Mouse (Mus musculus): ENCODE results near the gene Bicra. TPM values are rescaled to one million over a fixed set of nuclear protein-coding genes. Genes with fewer than 3 reads are reported as not detected.
A peak's percentile ranks its signal among the peaks of the same experiment; 100 is the strongest.

The Bicra gene
- 1.4 and 1.9 TPM in 2 replicates for polyA plus RNA-seq (2015; fragmentation: Nextera tagmentation; extraction: Ambion mirVana)

DNA sequence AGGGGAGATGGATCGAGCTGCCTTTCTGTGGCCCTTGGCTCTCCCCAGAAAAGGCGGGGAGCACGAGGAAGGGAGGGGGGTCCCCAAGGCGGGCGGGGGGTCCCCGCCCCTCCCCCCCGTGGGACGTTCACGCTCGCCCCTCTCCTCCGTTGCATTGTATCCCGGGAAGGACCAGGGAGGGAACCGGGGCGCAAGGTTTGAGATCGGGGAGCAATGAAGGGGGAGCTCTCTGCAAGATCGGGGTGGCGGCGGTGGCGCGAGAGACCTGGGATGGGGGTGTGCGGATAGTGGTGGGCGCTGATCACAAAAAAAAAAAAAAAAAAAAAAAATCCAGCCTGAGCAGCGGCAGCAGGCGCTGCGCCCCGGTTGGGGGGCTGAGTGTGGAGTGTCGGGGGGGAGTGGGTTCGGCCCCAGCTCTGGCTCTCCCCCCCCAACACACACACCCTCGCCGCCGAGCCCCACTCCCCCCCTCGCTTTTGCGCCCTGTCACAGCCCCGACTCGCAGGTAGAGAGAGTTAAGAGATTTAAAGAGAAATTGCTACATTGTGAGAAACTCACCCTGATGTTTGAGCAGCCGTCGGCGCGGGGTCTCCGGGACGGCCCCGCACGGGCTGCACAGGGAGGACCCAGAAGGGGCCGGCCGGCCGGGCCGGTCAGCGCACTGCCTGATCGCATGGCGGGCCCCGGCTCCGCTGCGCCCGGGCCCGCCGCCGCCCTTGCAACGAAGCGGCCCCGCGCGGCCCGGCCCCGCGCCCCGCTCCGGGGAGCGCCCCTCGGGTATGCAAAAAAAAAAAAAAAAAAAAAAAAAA is at the start of gene Bicra:
Gene Bicra (minus strand): TSS at position 584 of the 809 bp plus-strand sequence.
- H3K36me3 ChIP-seq (ENCODE audit: control insufficient read depth, insufficient read depth): no peaks in the 10 kb centered on the region
- H3K9ac ChIP-seq (ENCODE audit: low read depth, low read length): peak within 1 kb of the TSS; percentile 92
- no peaks in the 10 kb centered on the region for H3K27me3 ChIP-seq (ENCODE audit: control insufficient read depth, insufficient read depth, low read depth, low read length)
- WGBS (ENCODE audit: insufficient replicate concordance): 1% methylated on average over 66 of the region's 69 CpGs
- H3K9me3 ChIP-seq (replicated peaks; ENCODE audit: control insufficient read depth, low read length): no peaks in the 10 kb centered on the region
- peak; percentile 51 for ATAC-seq (ENCODE audit: low read depth)
- H3K4me1 ChIP-seq (ENCODE audit: control insufficient read depth, low read depth, low read length): peaks cover 65% of the 10 kb centered on the region
- H3K27ac ChIP-seq (ENCODE audit: low read length): peak within 1 kb of the TSS; percentile 90
- peak within 1 kb of the TSS; percentile 95 for H3K4me2 ChIP-seq (ENCODE audit: low read depth, low read length)
- peak within 1 kb of the TSS; percentile 89 for H3K4me3 ChIP-seq (ENCODE audit: low read depth, low read length)

DNA sequence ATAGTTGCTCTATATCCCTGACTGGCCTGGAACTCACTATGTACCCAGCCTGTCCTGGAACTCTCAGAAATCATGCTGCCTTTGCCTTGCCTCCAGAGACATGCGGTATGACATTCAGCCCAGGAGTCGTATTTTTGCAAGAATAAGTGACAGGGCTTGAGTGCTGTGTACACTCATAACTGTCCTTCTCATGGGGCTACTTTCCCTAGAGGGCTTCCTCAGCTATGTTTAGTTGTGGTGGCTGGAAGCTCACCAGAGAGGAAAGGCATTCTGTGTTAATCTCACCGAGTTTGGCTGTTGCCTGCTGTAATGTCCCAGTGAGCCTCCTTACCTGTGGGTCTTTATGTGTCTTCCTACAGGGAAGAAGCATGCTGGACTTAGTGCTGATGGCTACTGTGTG is 46.9 kb upstream of the Bicra start:
- ATAC-seq (ENCODE audit: low read depth): no peak
- Histone ChIP-seq H3K27ac (ENCODE audit: low read length) (no peak overlapping the region), H3K27me3 (ENCODE audit: control insufficient read depth, insufficient read depth, low read depth, low read length) (no peaks in the 10 kb centered on the region), H3K9me3 (replicated peaks; ENCODE audit: control insufficient read depth, low read length) (no peaks in the 10 kb centered on the region), H3K4me3 (ENCODE audit: low read depth, low read length) (no peak overlapping the region), H3K9ac (ENCODE audit: low read depth, low read length) (no peak overlapping the region), H3K4me1 (ENCODE audit: control insufficient read depth, low read depth, low read length) (peaks cover 8% of the 10 kb centered on the region), H3K4me2 (ENCODE audit: low read depth, low read length) (no peak overlapping the region), H3K36me3 (ENCODE audit: control insufficient read depth, insufficient read depth) (no peaks in the 10 kb centered on the region)
- WGBS (ENCODE audit: insufficient replicate concordance): 46% methylated on average over 3 of the region's 3 CpGs

DNA sequence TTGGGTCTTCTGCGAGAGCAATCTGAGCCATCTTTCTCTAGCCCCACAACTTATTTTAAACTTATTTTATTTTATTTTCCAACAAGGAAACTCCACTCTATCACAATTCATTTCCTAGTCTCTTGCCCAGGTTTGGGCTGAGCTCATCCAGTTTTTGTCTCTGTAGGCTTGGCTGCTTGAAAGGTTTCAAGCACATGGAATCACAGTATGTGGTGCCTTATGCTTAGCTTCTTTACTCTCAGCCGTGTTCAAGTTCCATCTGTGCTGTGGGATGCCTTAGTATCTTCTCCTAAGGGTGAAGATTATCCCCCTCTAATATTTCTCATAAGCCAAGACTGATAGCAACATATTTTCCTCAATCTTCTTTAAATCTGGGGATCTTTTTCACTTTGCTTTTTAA is 39.9 kb upstream of the Bicra start:
- no peaks in the 10 kb centered on the region for H3K27me3 ChIP-seq (ENCODE audit: control insufficient read depth, insufficient read depth, low read depth, low read length)
- H3K4me2 ChIP-seq (ENCODE audit: low read depth, low read length): no peak overlapping the region
- no peaks in the 10 kb centered on the region for H3K4me1 ChIP-seq (ENCODE audit: control insufficient read depth, low read depth, low read length)
- no peak overlapping the region for H3K4me3 ChIP-seq (ENCODE audit: low read depth, low read length)
- no peak overlapping the region for H3K27ac ChIP-seq (ENCODE audit: low read length)
- ATAC-seq (ENCODE audit: low read depth): no peak
- no peak overlapping the region for H3K9ac ChIP-seq (ENCODE audit: low read depth, low read length)
- 60% methylated on average over 2 of the region's 2 CpGs for WGBS (ENCODE audit: insufficient replicate concordance)
- H3K36me3 ChIP-seq (ENCODE audit: control insufficient read depth, insufficient read depth): no peaks in the 10 kb centered on the region
- H3K9me3 ChIP-seq (replicated peaks; ENCODE audit: control insufficient read depth, low read length): no peaks in the 10 kb centered on the region

DNA sequence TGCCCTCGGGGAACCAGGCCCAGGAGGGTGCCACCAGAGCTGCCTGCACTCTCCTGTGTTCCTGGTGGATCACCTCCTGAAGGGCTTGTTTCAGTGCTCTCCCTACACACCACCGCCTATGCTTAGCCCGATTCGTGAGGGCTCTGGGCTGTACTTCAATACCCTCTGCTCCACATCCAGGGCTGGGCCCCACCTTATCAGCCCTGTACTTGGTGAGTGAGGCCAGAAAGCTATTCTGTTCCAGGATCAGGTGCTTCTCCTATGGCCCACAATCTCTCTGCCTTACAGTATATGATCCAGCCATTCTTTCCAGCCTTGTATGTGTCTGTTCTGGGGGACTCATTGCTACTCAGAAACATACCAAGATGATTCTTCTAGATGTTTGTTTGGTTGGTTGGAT is 35.6 kb upstream of the Bicra start:
- H3K4me1 ChIP-seq (ENCODE audit: control insufficient read depth, low read depth, low read length): no peaks in the 10 kb centered on the region
- H3K9ac ChIP-seq (ENCODE audit: low read depth, low read length): no peak overlapping the region
- no peak overlapping the region for H3K4me3 ChIP-seq (ENCODE audit: low read depth, low read length)
- H3K4me2 ChIP-seq (ENCODE audit: low read depth, low read length): no peak overlapping the region
- no peaks in the 10 kb centered on the region for H3K27me3 ChIP-seq (ENCODE audit: control insufficient read depth, insufficient read depth, low read depth, low read length)
- no peak for ATAC-seq (ENCODE audit: low read depth)
- WGBS (ENCODE audit: insufficient replicate concordance): 62% methylated on average over 4 of the region's 4 CpGs
- no peaks in the 10 kb centered on the region for H3K36me3 ChIP-seq (ENCODE audit: control insufficient read depth, insufficient read depth)
- no peaks in the 10 kb centered on the region for H3K9me3 ChIP-seq (replicated peaks; ENCODE audit: control insufficient read depth, low read length)
- no peak overlapping the region for H3K27ac ChIP-seq (ENCODE audit: low read length)

- no peak overlapping the region for H3K27ac ChIP-seq (ENCODE audit: low read length)
- H3K4me1 ChIP-seq (ENCODE audit: control insufficient read depth, low read depth, low read length): no peaks in the 10 kb centered on the region
- ATAC-seq (ENCODE audit: low read depth): no peak
- no peaks in the 10 kb centered on the region for H3K36me3 ChIP-seq (ENCODE audit: control insufficient read depth, insufficient read depth)
- H3K9ac ChIP-seq (ENCODE audit: low read depth, low read length): no peak overlapping the region
- no peaks in the 10 kb centered on the region for H3K9me3 ChIP-seq (replicated peaks; ENCODE audit: control insufficient read depth, low read length)
- WGBS (ENCODE audit: insufficient replicate concordance): 48% methylated on average over 4 of the region's 4 CpGs
- no peaks in the 10 kb centered on the region for H3K27me3 ChIP-seq (ENCODE audit: control insufficient read depth, insufficient read depth, low read depth, low read length)
- H3K4me3 ChIP-seq (ENCODE audit: low read depth, low read length): no peak overlapping the region
- H3K4me2 ChIP-seq (ENCODE audit: low read depth, low read length): no peak overlapping the region
These were observed 32.9 kb upstream of the Bicra start for GRCm38 (mm10) chr7:16080581-16080980.

- H3K27ac ChIP-seq (ENCODE audit: low read length): no peak overlapping the region
- no peak overlapping the region for H3K4me3 ChIP-seq (ENCODE audit: low read depth, low read length)
- H3K4me1 ChIP-seq (ENCODE audit: control insufficient read depth, low read depth, low read length): no peaks in the 10 kb centered on the region
- no peak overlapping the region for H3K9ac ChIP-seq (ENCODE audit: low read depth, low read length)
- H3K4me2 ChIP-seq (ENCODE audit: low read depth, low read length): no peak overlapping the region
- H3K36me3 ChIP-seq (ENCODE audit: control insufficient read depth, insufficient read depth): no peaks in the 10 kb centered on the region
- H3K9me3 ChIP-seq (replicated peaks; ENCODE audit: control insufficient read depth, low read length): no peaks in the 10 kb centered on the region
- ATAC-seq (ENCODE audit: low read depth): no peak
- H3K27me3 ChIP-seq (ENCODE audit: control insufficient read depth, insufficient read depth, low read depth, low read length): no peaks in the 10 kb centered on the region
- 56% methylated on average over 1 of the region's 1 CpGs for WGBS (ENCODE audit: insufficient replicate concordance)
These were observed 32.2 kb upstream of the Bicra start for GRCm38 (mm10) chr7:16079947-16080346.

GRCm38 (mm10) chr7:16071906-16072305 is 24.2 kb upstream of the Bicra start:
- Histone ChIP-seq H3K4me3 (ENCODE audit: low read depth, low read length) (no peak overlapping the region), H3K27me3 (ENCODE audit: control insufficient read depth, insufficient read depth, low read depth, low read length) (no peaks in the 10 kb centered on the region), H3K9ac (ENCODE audit: low read depth, low read length) (no peak overlapping the region), H3K4me1 (ENCODE audit: control insufficient read depth, low read depth, low read length) (peaks cover 3% of the 10 kb centered on the region; the same call in 1 of the 2 replicates), H3K36me3 (ENCODE audit: control insufficient read depth, insufficient read depth) (no peaks in the 10 kb centered on the region), H3K4me2 (ENCODE audit: low read depth, low read length) (no peak overlapping the region), H3K9me3 (replicated peaks; ENCODE audit: control insufficient read depth, low read length) (no peaks in the 10 kb centered on the region), H3K27ac (ENCODE audit: low read length) (no peak overlapping the region)
- peak; percentile 66; the same call in 1 of the 2 replicates for ATAC-seq (ENCODE audit: low read depth)
- WGBS (ENCODE audit: insufficient replicate concordance): 56% methylated on average over 6 of the region's 6 CpGs

- no peaks in the 10 kb centered on the region for H3K36me3 ChIP-seq (ENCODE audit: control insufficient read depth, insufficient read depth)
- no peaks in the 10 kb centered on the region for H3K9me3 ChIP-seq (replicated peaks; ENCODE audit: control insufficient read depth, low read length)
- no peaks in the 10 kb centered on the region for H3K27me3 ChIP-seq (ENCODE audit: control insufficient read depth, insufficient read depth, low read depth, low read length)
- H3K27ac ChIP-seq (ENCODE audit: low read length): no peak overlapping the region
- no peak overlapping the region for H3K4me3 ChIP-seq (ENCODE audit: low read depth, low read length)
- ATAC-seq (ENCODE audit: low read depth): no peak
- peaks cover 3% of the 10 kb centered on the region; the same call in 1 of the 2 replicates for H3K4me1 ChIP-seq (ENCODE audit: control insufficient read depth, low read depth, low read length)
- H3K9ac ChIP-seq (ENCODE audit: low read depth, low read length): no peak overlapping the region
- H3K4me2 ChIP-seq (ENCODE audit: low read depth, low read length): no peak overlapping the region
These were observed 23.1 kb upstream of the Bicra start for GRCm38 (mm10) chr7:16070846-16071245.

DNA sequence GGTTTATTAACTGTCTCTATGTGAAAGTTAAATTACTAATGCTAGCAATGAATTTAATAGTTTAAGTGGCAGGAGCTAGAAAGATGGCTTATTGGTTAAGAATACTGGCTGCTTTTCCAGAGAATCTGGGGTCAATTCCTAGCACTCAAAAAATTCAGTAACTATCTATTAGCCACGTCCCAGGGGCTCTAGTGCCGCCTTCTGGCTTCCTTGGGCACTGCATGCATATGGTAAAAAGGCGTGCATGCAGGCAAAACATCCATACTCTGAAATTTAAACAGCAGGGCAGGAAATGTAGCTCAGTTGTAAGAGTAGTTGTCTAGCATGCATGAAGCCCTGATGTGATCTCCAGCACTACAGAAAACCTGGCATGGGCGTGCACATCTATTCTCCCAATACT is 15.8 kb upstream of the Bicra start:
- peaks cover 10% of the 10 kb centered on the region for H3K27me3 ChIP-seq (ENCODE audit: control insufficient read depth, insufficient read depth, low read depth, low read length)
- no peak overlapping the region for H3K9ac ChIP-seq (ENCODE audit: low read depth, low read length)
- no peak overlapping the region for H3K4me2 ChIP-seq (ENCODE audit: low read depth, low read length)
- H3K4me1 ChIP-seq (ENCODE audit: control insufficient read depth, low read depth, low read length): no peaks in the 10 kb centered on the region; the same call in 1 of the 2 replicates
- 30% methylated on average over 4 of the region's 4 CpGs for WGBS (ENCODE audit: insufficient replicate concordance)
- no peak overlapping the region for H3K27ac ChIP-seq (ENCODE audit: low read length)
- no peaks in the 10 kb centered on the region for H3K9me3 ChIP-seq (replicated peaks; ENCODE audit: control insufficient read depth, low read length)
- no peak overlapping the region for H3K4me3 ChIP-seq (ENCODE audit: low read depth, low read length)
- ATAC-seq (ENCODE audit: low read depth): no peak
- H3K36me3 ChIP-seq (ENCODE audit: control insufficient read depth, insufficient read depth): no peaks in the 10 kb centered on the region

All from liver, embryonic 16.5 days (tissue).